Mouse (Mus musculus) limb, embryonic 14.5 days (tissue): ENCODE measurements around the gene Sel1l3. TPM values are rescaled to one million over a fixed set of nuclear protein-coding genes. Genes with fewer than 3 reads are reported as not detected.
A peak's percentile ranks its signal among the peaks of the same experiment; 100 is the strongest.

ENCODE experiments used
- ATAC-seq: fragments of 200-750 bp; cut with Nextera tagmentation; 2 replicates; pipeline ENCODE4 v1.8.0; 2017; ENCODE audit warnings: low read depth, moderate number of reproducible peaks, moderate TSS enrichment; ENCODE audit not compliant: low FRiP score
- DNase-seq: peaks from one replicate; pipeline ENCODE4 v3.0.0-alpha.2; 2015; ENCODE audit warnings: low spot score
- H3K27ac ChIP-seq: fragments of 300-500 bp; sonication (generic); replicated peaks from 2 replicates; pipeline ENCODE4 v1.5.1; 2014; ENCODE audit warnings: low read depth, mild to moderate bottlenecking, low read length, moderate library complexity, mixed read lengths
- H3K27me3 ChIP-seq: fragments of 300-500 bp; sonication (generic); 2 replicates; pipeline ENCODE4 v1.6.1; 2014; ENCODE audit warnings: low read length, mixed read lengths; ENCODE audit not compliant: control insufficient read depth, insufficient read depth
- H3K36me3 ChIP-seq: fragments of 300-500 bp; sonication (generic); 2 replicates; pipeline ENCODE4 v1.6.1; 2014; ENCODE audit warnings: mild to moderate bottlenecking, low read length, moderate library complexity, mixed read lengths; ENCODE audit not compliant: control insufficient read depth, insufficient read depth
- H3K4me1 ChIP-seq: fragments of 300-500 bp; sonication (generic); 2 replicates; pipeline ENCODE4 v1.6.1; 2014; ENCODE audit warnings: antibody characterized with exemption, low read length, mixed read lengths; ENCODE audit not compliant: control insufficient read depth, insufficient read depth
- H3K4me2 ChIP-seq: fragments of 300-500 bp; sonication (generic); replicated peaks from 2 replicates; pipeline ENCODE4 v1.6.1; 2014; ENCODE audit warnings: low read depth, mild to moderate bottlenecking, low read length, moderate library complexity; ENCODE audit not compliant: severe bottlenecking
- H3K4me3 ChIP-seq: fragments of 300-500 bp; sonication (generic); replicated peaks from 2 replicates; pipeline ENCODE4 v1.5.1; 2014; ENCODE audit warnings: low read length
- H3K9ac ChIP-seq: fragments of 300-500 bp; sonication (generic); 2 replicates; pipeline ENCODE4 v1.6.1; 2014; ENCODE audit warnings: mild to moderate bottlenecking, low read depth, low read length, moderate library complexity; ENCODE audit not compliant: severe bottlenecking
- H3K9me3 ChIP-seq: fragments of 300-500 bp; sonication (generic); 2 replicates; pipeline ENCODE4 v1.6.1; 2016; ENCODE audit warnings: low read length; ENCODE audit not compliant: control insufficient read depth
- POLR2A ChIP-seq: fragments of 200-500 bp; IDR thresholded peaks from 2 replicates; pipeline ENCODE4 v1.8.0; 2012; ENCODE audit warnings: inconsistent platforms, mild to moderate bottlenecking, moderate library complexity, borderline replicate concordance; ENCODE audit not compliant: insufficient read depth, insufficient read length; ENCODE audit errors: extremely low read depth
- WGBS: fragments of 180-500 bp; shearing (Covaris S2); extraction: QIAGEN DNeasy Blood & Tissue Kit; methylation state at CpG from one replicate; pipeline ENCODE4 v1.1.7; 2014; 5-methylcytosine and 5-hydroxymethylcytosine counted together
- polyA plus RNA-seq, 2 experiments: library from polyadenylated mRNA; depleted of rRNA in 1 of 2; stranded (reverse) in 1 of 2; unstranded in 1 of 2; fragments of >200 nt; fragmentation: Nextera tagmentation in 1 of 2; extraction: Ambion mirVana in 1 of 2; gene quantifications; 2 replicates each; pipeline versions ENCODE4 v1.2.1 to v1.2.3; 2012 to 2014

The Sel1l3 gene
- polyA plus RNA-seq, 2 experiments = 3.6 to 4.6 TPM

GRCm38 (mm10) chr5:53236136-53236535, 22.4 kb upstream of the Sel1l3 start:
- H3K4me3 ChIP-seq = no peak overlapping the region
- H3K9ac ChIP-seq = no peak overlapping the region
- no peaks in the 10 kb centered on the region for H3K27me3 ChIP-seq
- ATAC-seq = no peak
- TF ChIP-seq POLR2A = no peak
- DNase-seq = no peak
- H3K4me2 ChIP-seq = no peak overlapping the region
- H3K36me3 ChIP-seq = no peaks in the 10 kb centered on the region
- no peak overlapping the region for H3K27ac ChIP-seq
- no peaks in the 10 kb centered on the region for H3K4me1 ChIP-seq
- H3K9me3 ChIP-seq = no peaks in the 10 kb centered on the region
- WGBS = 30% methylated on average over 5 of the region's 5 CpGs

GRCm38 (mm10) chr5:53235551-53235950, 21.8 kb upstream of the Sel1l3 start:
- H3K4me1 ChIP-seq = no peaks in the 10 kb centered on the region
- no peaks in the 10 kb centered on the region for H3K36me3 ChIP-seq
- ATAC-seq (no peak; the same call in 1 of the 2 replicates), DNase-seq (no peak)
- H3K9me3 ChIP-seq = no peaks in the 10 kb centered on the region
- no peak overlapping the region for H3K9ac ChIP-seq
- H3K4me2 ChIP-seq = no peak overlapping the region
- no peaks in the 10 kb centered on the region for H3K27me3 ChIP-seq
- no peak for TF ChIP-seq POLR2A
- 4% methylated on average over 4 of the region's 4 CpGs for WGBS
- H3K4me3 ChIP-seq = no peak overlapping the region
- no peak overlapping the region for H3K27ac ChIP-seq

GRCm38 (mm10) chr5:53230560-53230959, 16.8 kb upstream of the Sel1l3 start:
- Histone ChIP-seq H3K27ac (no peak overlapping the region), H3K9me3 (no peaks in the 10 kb centered on the region), H3K4me3 (no peak overlapping the region), H3K27me3 (no peaks in the 10 kb centered on the region), H3K4me1 (no peaks in the 10 kb centered on the region), H3K9ac (no peak overlapping the region), H3K36me3 (no peaks in the 10 kb centered on the region), H3K4me2 (no peak overlapping the region)
- DNase-seq (no peak), ATAC-seq (no peak)
- TF ChIP-seq POLR2A = no peak
- WGBS = 48% methylated on average over 4 of the region's 4 CpGs

DNA sequence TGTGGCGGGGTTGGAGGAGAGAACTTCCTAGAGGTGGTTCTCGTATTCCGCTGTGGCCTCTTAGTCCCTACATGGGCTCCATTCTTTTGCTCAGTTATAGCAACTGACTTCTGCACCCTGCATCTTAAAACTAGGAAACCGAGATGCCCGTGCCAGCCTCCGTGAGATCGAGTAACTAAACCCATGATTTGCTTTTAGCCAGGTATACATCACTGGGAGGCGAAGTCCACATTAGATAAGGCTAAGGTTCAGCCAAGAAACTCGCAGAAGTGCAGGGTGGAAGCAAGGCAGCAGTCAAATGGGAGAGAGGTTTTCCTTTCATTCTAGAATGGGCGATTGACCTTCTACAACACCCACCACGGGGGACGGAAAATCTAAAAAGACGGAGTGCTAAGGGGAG, 11.7 kb upstream of the Sel1l3 start:
- Histone ChIP-seq H3K9ac (no peak overlapping the region), H3K4me1 (no peaks in the 10 kb centered on the region), H3K27ac (no peak overlapping the region), H3K9me3 (no peaks in the 10 kb centered on the region), H3K27me3 (no peaks in the 10 kb centered on the region), H3K4me2 (no peak overlapping the region), H3K36me3 (no peaks in the 10 kb centered on the region), H3K4me3 (no peak overlapping the region)
- no peak for ATAC-seq
- TF ChIP-seq POLR2A = no peak
- no peak for DNase-seq
- 90% methylated on average over 13 of the region's 13 CpGs for WGBS

DNA sequence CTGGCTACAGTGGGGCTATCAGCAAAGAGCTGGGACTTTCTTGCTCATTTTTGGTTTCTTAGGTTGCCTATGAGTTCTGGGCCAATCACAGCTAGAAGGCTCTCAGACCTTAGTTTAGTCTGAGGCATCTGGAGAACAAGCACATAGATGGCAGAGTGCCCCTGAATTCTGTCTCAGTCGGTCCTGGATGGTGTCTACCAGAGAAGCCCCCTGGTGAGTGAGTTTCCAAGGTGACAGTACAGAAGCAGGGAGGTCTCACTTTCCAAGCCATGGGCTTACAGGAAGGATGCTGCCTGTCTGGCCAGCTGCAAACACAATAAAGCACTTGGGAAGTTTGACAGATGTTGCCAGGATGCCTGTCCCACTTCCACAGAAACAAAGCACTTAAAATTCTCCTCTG, 1.1 kb upstream of the Sel1l3 start:
- peaks cover 28% of the 10 kb centered on the region for H3K27me3 ChIP-seq
- no peak for TF ChIP-seq POLR2A
- H3K27ac ChIP-seq = no peak overlapping the region
- ATAC-seq = no peak
- no peak overlapping the region for H3K4me3 ChIP-seq
- H3K4me1 ChIP-seq = peaks cover 15% of the 10 kb centered on the region; the same call in 1 of the 2 replicates
- no peaks in the 10 kb centered on the region for H3K9me3 ChIP-seq
- H3K9ac ChIP-seq = no peak overlapping the region
- 4% methylated on average over 1 of the region's 1 CpGs for WGBS
- no peaks in the 10 kb centered on the region for H3K36me3 ChIP-seq
- no peak overlapping the region for H3K4me2 ChIP-seq
- no peak for DNase-seq

- Histone ChIP-seq H3K4me1 (peaks cover 15% of the 10 kb centered on the region; the same call in 1 of the 2 replicates), H3K4me2 (peak overlapping the region; percentile 100; the same call in 1 of the 2 replicates), H3K4me3 (peak overlapping the region; percentile 62; the same call in 1 of the 2 replicates), H3K27ac (no peak overlapping the region), H3K36me3 (no peaks in the 10 kb centered on the region), H3K9ac (no peak overlapping the region), H3K27me3 (peaks cover 28% of the 10 kb centered on the region), H3K9me3 (no peaks in the 10 kb centered on the region)
- no peak for TF ChIP-seq POLR2A
- WGBS = 21% methylated on average over 5 of the region's 5 CpGs
- DNase-seq = no peak
- ATAC-seq = no peak
These were observed 635 bp upstream of the Sel1l3 start for GRCm38 (mm10) chr5:53214362-53214761.
